Mouse (Mus musculus) spleen, embryonic (tissue): ENCODE results near the gene Slc39a1.

Source experiments
- CTCF ChIA-PET: fragments of 350-600 bp; sonication (Branson Sonifier 250); formaldehyde crosslinking; loops from one replicate; lab custom pipeline; 2022; lab: Charles Lee

Slc39a1 gene

GRCm38 (mm10) chr3:90292345-90293275, 44.6 kb downstream of the Slc39a1 start, which contains the start of gene Gatad2b:
Gatad2b (plus strand) TSS chr3:90293178.
- CTCF ChIA-PET: interaction anchor here (0.9 kb wide), 1 partner anchor 73 kb away, joined by 3 read pairs; no protein-coding TSS in a partner anchor

DNA sequence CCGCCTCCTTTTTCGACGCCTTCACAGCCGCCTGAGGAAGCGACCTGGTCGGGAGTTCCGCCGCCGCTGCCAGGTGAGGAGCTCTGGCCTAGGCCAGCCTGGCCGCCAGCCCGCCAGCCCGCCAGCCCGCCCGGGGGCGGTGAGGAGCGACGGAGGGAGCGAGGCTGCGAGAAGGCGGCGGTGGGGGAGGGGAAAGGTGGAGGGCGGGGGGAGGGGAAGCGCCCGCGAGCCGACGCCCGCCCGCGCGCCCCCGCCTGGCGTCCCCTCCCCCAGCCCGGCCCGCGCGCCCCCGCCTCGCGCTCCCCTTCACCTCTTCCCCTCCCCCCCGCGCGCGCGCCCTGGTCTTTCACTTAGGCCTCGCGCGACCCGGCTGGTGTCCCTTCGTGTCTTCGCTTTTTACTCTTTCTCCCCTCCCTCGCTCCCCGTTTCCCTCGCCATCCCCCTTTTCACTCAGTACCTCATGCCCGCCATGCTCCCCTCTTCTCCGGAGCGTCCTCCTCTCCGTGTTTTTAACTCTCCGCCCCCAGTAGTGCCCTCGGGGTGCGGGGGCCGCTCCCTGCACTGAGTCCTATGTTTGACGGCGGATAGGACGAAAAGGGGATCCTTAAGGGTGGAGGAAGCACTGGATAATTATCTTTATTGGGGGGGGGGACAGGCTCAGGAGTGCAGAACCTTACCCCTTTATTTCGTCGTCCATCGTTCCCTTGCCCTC, 45.5 kb downstream of the Slc39a1 start:
- CTCF ChIA-PET: no interaction called here

- CTCF ChIA-PET: no interaction called here
Measured at GRCm38 (mm10) chr3:90294064-90294440, 46.1 kb downstream of the Slc39a1 start.

GRCm38 (mm10) chr3:90294651-90295050, 46.7 kb downstream of the Slc39a1 start:
- CTCF ChIA-PET: no interaction called here
